Mouse (Mus musculus) forebrain, embryonic 16.5 days (tissue): ENCODE results near the gene Fbxo42. TPM values are rescaled to one million over a fixed set of nuclear protein-coding genes. Genes with fewer than 3 reads are reported as not detected.
A peak's percentile ranks its signal among the peaks of the same experiment; 100 is the strongest.
"Not testable (repeated sequence)": the region's sequence is repeated elsewhere in the genome, so short reads cannot be mapped to it uniquely, and the experiment has no call there.

Source experiments
- ATAC-seq: fragments of 200-750 bp; cut with Nextera tagmentation; 2 replicates; pipeline ENCODE4 v1.8.0; 2017; ENCODE audit warnings: mild to moderate bottlenecking, moderate library complexity
- H3K27ac ChIP-seq: fragments of 300-500 bp; sonication (generic); 2 replicates; pipeline ENCODE4 v1.5.1; 2014; ENCODE audit warnings: low read length, control low read depth
- H3K27me3 ChIP-seq: fragments of 300-500 bp; sonication (generic); replicated peaks from 2 replicates; pipeline ENCODE4 v1.6.1; 2014; ENCODE audit warnings: low read length; ENCODE audit not compliant: control insufficient read depth, insufficient read depth
- H3K36me3 ChIP-seq: fragments of 300-500 bp; sonication (generic); 2 replicates; pipeline ENCODE4 v1.6.1; 2014; ENCODE audit not compliant: control insufficient read depth, insufficient read depth
- H3K4me1 ChIP-seq: fragments of 300-500 bp; sonication (generic); replicated peaks from 2 replicates; pipeline ENCODE4 v1.6.1; 2014; ENCODE audit warnings: low read length; ENCODE audit not compliant: control insufficient read depth, insufficient read depth
- H3K4me2 ChIP-seq: fragments of 300-500 bp; sonication (generic); 2 replicates; pipeline ENCODE4 v1.6.1; 2014; ENCODE audit warnings: mild to moderate bottlenecking, low read length, control low read depth
- H3K4me3 ChIP-seq: fragments of 300-500 bp; sonication (generic); replicated peaks from 2 replicates; pipeline ENCODE4 v1.5.1; 2014; ENCODE audit warnings: mild to moderate bottlenecking, low read length, control low read depth
- H3K9ac ChIP-seq: fragments of 300-500 bp; sonication (generic); replicated peaks from 2 replicates; pipeline ENCODE4 v1.6.1; 2014; ENCODE audit warnings: low read depth, low read length, control low read depth
- H3K9me3 ChIP-seq: fragments of 300-500 bp; sonication (generic); 2 replicates; pipeline ENCODE4 v1.6.1; 2016; ENCODE audit warnings: low read length; ENCODE audit not compliant: control insufficient read depth
- WGBS: fragments of 180-500 bp; shearing (Covaris S2); extraction: QIAGEN DNeasy Blood & Tissue Kit; methylation state at CpG from one replicate; pipeline ENCODE4 v1.1.7; 2014; 5-methylcytosine and 5-hydroxymethylcytosine counted together
- polyA plus RNA-seq: library from polyadenylated mRNA; unstranded; fragments of >200 nt; fragmentation: Nextera tagmentation; extraction: Ambion mirVana; gene quantifications from 2 replicates; pipeline ENCODE4 v1.2.1, GENCODE M21; 2015

Fbxo42 gene
- polyA plus RNA-seq, 1 experiment from 2014 or later: 27.1 TPM

DNA sequence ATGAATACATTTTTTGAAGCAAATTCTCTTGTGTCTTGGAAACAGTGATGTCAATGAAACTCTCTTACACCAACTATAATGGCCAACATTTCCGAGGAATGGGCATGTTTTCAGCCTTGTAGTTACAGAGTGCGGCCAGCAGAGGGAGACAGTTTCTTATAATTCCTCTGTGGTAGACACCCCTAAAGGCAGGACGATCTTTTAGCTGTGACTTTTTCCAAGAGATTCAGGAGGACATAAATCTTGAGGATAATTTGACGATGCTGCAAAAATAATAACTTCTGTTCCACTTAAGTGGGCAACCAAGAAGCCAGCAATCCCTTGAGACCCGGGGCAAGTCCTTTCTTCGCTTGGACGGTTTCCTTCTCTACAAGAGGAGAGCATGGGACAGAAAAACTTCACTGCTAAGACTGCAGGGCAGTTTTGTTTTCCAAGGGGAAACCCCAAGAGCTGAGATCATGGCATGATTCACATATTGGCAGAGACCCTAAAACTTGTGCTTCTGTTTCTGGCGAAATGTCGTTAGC is 5.4 kb upstream of the Fbxo42 start:
- ATAC-seq: no peak
- Histone ChIP-seq H3K27ac (no peak overlapping the region), H3K36me3 (no peaks in the 10 kb centered on the region), H3K27me3 (no peaks in the 10 kb centered on the region), H3K9ac (no peak overlapping the region), H3K4me1 (peaks cover 18% of the 10 kb centered on the region), H3K4me3 (no peak overlapping the region), H3K4me2 (no peak overlapping the region), H3K9me3 (no peaks in the 10 kb centered on the region)
- WGBS: 28% methylated on average over 9 of the region's 9 CpGs

DNA sequence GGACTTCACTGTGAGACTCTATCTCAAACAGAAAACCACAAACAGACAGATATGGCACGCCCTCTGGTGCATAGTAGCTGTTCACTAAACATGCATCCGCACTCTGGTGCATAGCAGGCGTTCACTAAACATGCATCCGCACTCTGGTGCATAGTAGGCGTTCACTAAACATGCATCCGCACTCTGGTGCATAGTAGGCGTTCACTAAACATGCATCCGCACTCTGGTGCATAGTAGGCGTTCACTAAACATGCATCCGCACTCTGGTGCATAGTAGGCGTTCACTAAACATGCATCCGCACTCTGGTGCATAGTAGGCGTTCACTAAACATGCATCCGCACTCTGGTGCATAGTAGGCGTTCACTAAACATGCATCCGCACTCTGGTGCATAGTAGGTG is 2.6 kb upstream of the Fbxo42 start:
- H3K9ac ChIP-seq, H3K4me2 ChIP-seq, ATAC-seq, H3K36me3 ChIP-seq, H3K9me3 ChIP-seq, H3K27me3 ChIP-seq, H3K4me3 ChIP-seq, H3K27ac ChIP-seq: not testable (repeated sequence)
- peaks cover 17% of the 10 kb centered on the region for H3K4me1 ChIP-seq
- 95% methylated on average over 8 of the region's 16 CpGs for WGBS

DNA sequence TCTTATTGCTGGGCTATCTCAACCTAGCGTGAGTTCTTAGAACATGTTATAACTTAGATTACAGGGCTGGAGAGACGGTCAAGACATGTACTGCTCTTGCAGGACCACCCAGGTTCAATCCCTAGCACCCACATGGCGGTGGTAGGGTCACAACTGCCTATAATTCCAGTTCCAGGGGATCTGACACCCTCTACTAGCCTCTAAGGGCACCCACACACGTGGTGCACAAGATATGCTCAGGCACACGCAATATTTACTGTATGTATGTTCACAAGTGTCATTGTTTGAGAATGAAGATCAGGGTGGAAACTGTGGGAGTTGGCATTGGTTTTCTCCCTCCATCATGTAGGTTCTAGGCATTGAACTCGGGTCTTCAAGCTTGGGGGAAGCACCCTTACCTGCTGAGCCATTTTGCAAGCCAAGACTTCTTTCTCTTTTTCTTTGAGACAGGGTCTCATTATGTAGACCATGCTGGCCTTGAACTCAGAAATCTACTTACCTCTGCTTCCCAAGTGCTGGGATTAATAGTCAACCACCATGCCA is 1.2 kb upstream of the Fbxo42 start:
- no peaks in the 10 kb centered on the region for H3K27me3 ChIP-seq
- H3K9ac ChIP-seq: no peak overlapping the region
- no peaks in the 10 kb centered on the region for H3K36me3 ChIP-seq
- no peak overlapping the region for H3K4me2 ChIP-seq
- no peak overlapping the region for H3K4me3 ChIP-seq
- H3K9me3 ChIP-seq: no peaks in the 10 kb centered on the region
- no peak overlapping the region for H3K27ac ChIP-seq
- peaks cover 18% of the 10 kb centered on the region for H3K4me1 ChIP-seq
- ATAC-seq: no peak
- WGBS: 94% methylated on average over 6 of the region's 6 CpGs

DNA sequence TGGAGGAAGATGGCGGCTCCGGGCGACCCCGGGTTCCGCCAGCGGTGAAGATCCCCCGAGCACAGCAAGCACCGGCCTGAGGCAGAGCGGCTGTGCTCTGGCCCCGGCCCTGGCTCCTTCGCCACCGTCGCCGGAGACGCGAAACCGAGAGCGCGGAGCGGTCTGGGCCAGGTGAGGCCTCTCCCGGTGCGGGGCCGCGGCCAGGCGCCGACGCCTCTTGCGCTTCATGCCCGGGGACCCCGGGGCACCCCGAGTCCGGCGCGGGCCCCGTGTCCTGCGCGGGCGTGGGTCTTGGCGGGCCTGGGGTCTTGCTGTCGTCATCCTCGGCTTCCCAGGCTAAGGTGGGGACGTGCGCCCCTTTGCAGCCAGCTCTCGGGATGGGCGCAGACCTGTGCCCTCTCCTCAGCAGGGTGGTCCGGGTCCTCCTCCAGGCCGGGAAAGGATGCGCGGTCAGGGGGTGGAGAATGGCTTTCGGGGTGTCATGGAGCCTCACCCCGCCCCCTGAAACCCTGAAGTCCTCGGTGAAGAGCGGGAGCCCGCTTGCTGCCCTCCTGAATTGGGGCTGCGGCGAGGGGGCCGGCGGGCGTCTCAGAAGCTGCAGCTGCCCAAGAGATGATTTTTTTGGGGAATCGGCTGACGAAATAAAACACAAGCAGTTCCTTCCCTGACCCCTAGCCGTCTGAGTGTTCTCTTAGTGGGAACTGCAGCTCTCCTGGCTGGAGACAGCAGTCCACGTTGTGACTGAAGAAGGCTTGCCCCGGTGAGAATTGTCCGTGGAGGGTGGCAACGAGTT is 492 bp downstream of the Fbxo42 start:
- under 1% methylated on average over 66 of the region's 66 CpGs for WGBS
- peak; percentile 75 for ATAC-seq

DNA sequence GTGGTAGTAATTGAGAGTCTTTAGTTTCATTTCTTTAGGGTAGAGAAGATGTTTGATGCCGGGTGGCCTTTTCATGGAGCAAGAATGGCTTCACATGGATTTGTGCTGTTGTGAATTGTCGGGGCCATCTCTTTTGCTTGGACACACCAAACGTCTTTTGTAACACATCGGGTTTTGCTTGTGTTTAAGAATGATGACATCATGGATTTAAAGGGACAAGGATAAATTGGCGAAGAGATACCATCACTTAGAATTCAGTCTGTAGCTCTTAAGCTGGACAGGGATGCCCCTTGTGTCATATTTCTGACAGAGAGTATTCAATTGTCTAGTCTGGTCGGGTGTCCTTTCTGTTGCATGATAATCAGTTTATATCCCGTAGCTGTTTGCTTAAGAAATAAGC is 1.4 kb downstream of the Fbxo42 start:
- H3K9me3 ChIP-seq: no peaks in the 10 kb centered on the region
- H3K36me3 ChIP-seq: no peaks in the 10 kb centered on the region
- H3K27ac ChIP-seq: no peak overlapping the region
- H3K9ac ChIP-seq: peak overlapping the region; percentile 98
- H3K4me1 ChIP-seq: peaks cover 23% of the 10 kb centered on the region
- no peaks in the 10 kb centered on the region for H3K27me3 ChIP-seq
- peak overlapping the region; percentile 99 for H3K4me3 ChIP-seq
- ATAC-seq: no peak
- 14% methylated on average over 7 of the region's 7 CpGs for WGBS
- peak overlapping the region; percentile 80 for H3K4me2 ChIP-seq

More for the DNA sequence above, 492 bp downstream of the Fbxo42 start:
- Histone ChIP-seq H3K36me3 (no peaks in the 10 kb centered on the region), H3K4me1 (peaks cover 21% of the 10 kb centered on the region), H3K27me3 (no peaks in the 10 kb centered on the region), H3K9ac (peak overlapping the region; percentile 98), H3K27ac (peak overlapping the region; percentile 86), H3K9me3 (no peaks in the 10 kb centered on the region), H3K4me2 (peak overlapping the region; percentile 80), H3K4me3 (peak overlapping the region; percentile 99)

DNA sequence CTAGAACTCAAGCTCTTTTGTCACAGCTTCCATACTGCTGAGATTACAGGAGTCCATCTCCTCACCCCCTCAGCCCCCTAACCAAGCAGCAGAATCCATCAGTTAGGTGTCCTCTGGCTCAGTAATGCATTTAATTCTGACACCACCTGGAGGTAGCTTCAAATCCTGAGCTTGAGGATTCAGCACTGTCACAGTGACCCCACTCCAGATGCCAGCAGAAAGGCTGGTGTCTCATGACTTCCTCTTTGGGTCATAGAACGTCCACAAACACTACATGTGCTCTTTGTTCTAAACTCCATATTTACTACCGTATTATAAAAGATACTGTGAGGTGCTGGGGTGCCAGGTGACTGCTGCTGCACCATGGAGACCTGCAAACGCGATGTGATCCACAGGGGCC is 9.8 kb downstream of the Fbxo42 start:
- Histone ChIP-seq H3K36me3 (no peaks in the 10 kb centered on the region), H3K27ac (no peak overlapping the region), H3K4me2 (no peak overlapping the region), H3K9me3 (no peaks in the 10 kb centered on the region), H3K27me3 (no peaks in the 10 kb centered on the region), H3K4me3 (no peak overlapping the region), H3K9ac (no peak overlapping the region), H3K4me1 (peaks cover 4% of the 10 kb centered on the region; the same call in 1 of the 2 replicates)
- no peak for ATAC-seq
- WGBS: 79% methylated on average over 4 of the region's 4 CpGs

DNA sequence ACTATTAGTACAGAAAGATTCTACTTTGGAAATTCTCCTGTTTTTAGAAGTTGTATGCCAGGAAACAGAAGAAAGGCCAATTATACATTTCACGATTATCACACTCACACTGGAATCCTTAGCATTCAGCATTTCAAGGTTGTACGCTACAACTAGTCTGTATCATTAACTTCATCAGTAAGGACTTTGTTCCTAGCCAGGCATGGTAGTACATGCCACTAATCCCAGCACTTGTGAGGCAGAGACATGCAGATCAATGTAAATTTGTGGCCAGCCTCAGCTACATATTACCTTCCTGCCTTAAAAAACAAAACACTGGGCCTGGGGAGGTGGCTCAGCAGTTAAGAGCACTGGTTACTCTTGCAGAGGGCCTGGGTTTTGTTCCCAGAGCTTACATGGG is 10.9 kb downstream of the Fbxo42 start:
- H3K27ac ChIP-seq: no peak overlapping the region
- no peaks in the 10 kb centered on the region for H3K36me3 ChIP-seq
- no peaks in the 10 kb centered on the region for H3K9me3 ChIP-seq
- H3K4me3 ChIP-seq: no peak overlapping the region
- no peaks in the 10 kb centered on the region for H3K27me3 ChIP-seq
- H3K4me1 ChIP-seq: peaks cover 4% of the 10 kb centered on the region; the same call in 1 of the 2 replicates
- no peak for ATAC-seq
- no peak overlapping the region for H3K4me2 ChIP-seq
- no peak overlapping the region for H3K9ac ChIP-seq
- 90% methylated on average over 2 of the region's 2 CpGs for WGBS

DNA sequence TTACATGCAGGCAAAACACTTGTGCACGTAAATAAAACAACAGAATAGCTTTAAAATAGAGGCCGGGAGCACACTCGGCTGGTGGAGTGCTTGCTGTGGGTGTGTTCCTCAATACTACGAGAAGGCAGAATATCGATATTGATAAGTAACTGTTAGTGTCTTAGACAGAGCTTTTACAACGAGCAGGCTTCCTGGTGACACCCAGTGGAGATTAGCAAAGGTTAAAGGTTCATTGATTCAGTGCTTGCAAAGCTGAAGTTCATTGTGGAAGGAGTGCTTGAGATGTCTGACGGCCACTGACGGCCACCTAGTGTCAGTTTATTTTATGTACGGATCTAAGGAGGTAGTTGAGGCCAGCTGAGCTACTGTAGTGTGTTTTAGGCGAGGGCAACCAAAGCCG is 11.4 kb downstream of the Fbxo42 start:
- H3K27me3 ChIP-seq: no peaks in the 10 kb centered on the region
- no peaks in the 10 kb centered on the region for H3K36me3 ChIP-seq
- H3K4me1 ChIP-seq: peaks cover 2% of the 10 kb centered on the region; the same call in 1 of the 2 replicates
- ATAC-seq: no peak
- WGBS: 61% methylated on average over 11 of the region's 11 CpGs
- no peak overlapping the region for H3K4me2 ChIP-seq
- H3K9me3 ChIP-seq: no peaks in the 10 kb centered on the region
- no peak overlapping the region for H3K4me3 ChIP-seq
- H3K9ac ChIP-seq: no peak overlapping the region
- H3K27ac ChIP-seq: no peak overlapping the region

DNA sequence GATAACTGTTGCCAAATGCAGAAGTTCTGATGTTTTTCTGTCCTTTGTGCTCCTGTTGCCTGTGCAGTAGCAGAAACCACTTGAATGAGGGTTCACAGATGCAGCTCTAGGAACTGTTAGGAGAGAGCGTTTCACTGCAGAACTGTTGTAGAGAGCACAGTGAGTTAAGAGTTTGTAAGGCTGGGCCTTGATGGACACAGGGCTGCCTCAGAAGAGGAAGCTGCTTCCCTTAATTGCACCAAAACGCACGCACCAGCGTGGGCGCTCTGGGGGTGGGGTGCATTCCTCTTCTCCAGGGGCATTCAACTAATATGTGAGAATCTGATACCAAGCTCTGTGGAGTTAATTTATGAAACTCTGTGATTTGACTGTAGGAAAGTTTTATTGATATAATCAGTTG is 12.0 kb downstream of the Fbxo42 start:
- H3K27ac ChIP-seq: no peak overlapping the region
- H3K4me1 ChIP-seq: peaks cover 2% of the 10 kb centered on the region; the same call in 1 of the 2 replicates
- H3K27me3 ChIP-seq: no peaks in the 10 kb centered on the region
- no peak overlapping the region for H3K4me2 ChIP-seq
- no peak for ATAC-seq
- H3K4me3 ChIP-seq: no peak overlapping the region
- no peaks in the 10 kb centered on the region for H3K36me3 ChIP-seq
- 73% methylated on average over 5 of the region's 5 CpGs for WGBS
- no peak overlapping the region for H3K9ac ChIP-seq
- H3K9me3 ChIP-seq: peaks cover 3% of the 10 kb centered on the region; the same call in 1 of the 2 replicates
